Mouse (Mus musculus) ES-Bruce4 (cell line): ENCODE data around the gene Mad2l1bp.

Experiments used
- CTCF ChIP-seq: IDR thresholded peaks from one replicate; pipeline ENCODE4 v1.8.1; 2011; ENCODE audit warnings: low read depth, low read length
- EP300 ChIP-seq: IDR thresholded peaks from 2 replicates; pipeline ENCODE4 v1.6.1; 2011; ENCODE audit warnings: low read depth, low read length; ENCODE audit not compliant: insufficient read depth
- POLR2A ChIP-seq: IDR thresholded peaks from one replicate; pipeline ENCODE4 v1.8.1; 2011; ENCODE audit warnings: low read length; ENCODE audit not compliant: insufficient read depth

GRCm38 (mm10) chr17:46160686-46161085 is 7.3 kb upstream of the Mad2l1bp start, which contains the start of gene Gtpbp2:
- TF ChIP-seq CTCF (no peak), EP300 (no peak), POLR2A (no peak)
